Mouse (Mus musculus) testis, adult 2 months (tissue): ENCODE data around the gene Ncbp3. TPM values are rescaled to one million over a fixed set of nuclear protein-coding genes. Genes with fewer than 3 reads are reported as not detected.
A peak's percentile ranks its signal among the peaks of the same experiment; 100 is the strongest.

Experiments used
- H3K27ac ChIP-seq: fragments of 200-500 bp; 2 replicates; pipeline ENCODE4 v1.5.1; 2012; ENCODE audit warnings: low read depth, low read length; ENCODE audit not compliant: control insufficient read depth, insufficient read depth
- H3K27me3 ChIP-seq: fragments of 200-500 bp; 2 replicates; pipeline ENCODE4 v1.6.1; 2012; ENCODE audit warnings: mild to moderate bottlenecking, low read length, moderate library complexity; ENCODE audit not compliant: control insufficient read depth, insufficient read depth
- H3K36me3 ChIP-seq: fragments of 200-500 bp; 2 replicates; pipeline ENCODE4 v1.6.1; 2012; ENCODE audit warnings: mild to moderate bottlenecking, low read length; ENCODE audit not compliant: control insufficient read depth, insufficient read depth
- H3K4me1 ChIP-seq: fragments of 200-500 bp; 2 replicates; pipeline ENCODE4 v1.6.1; 2012; ENCODE audit warnings: low read length; ENCODE audit not compliant: control insufficient read depth, insufficient read depth
- H3K4me3 ChIP-seq: fragments of 200-500 bp; 2 replicates; pipeline ENCODE4 v1.5.1; 2012; ENCODE audit warnings: low read depth, mild to moderate bottlenecking, low read length, moderate library complexity, mixed read lengths; ENCODE audit not compliant: control insufficient read depth
- CTCF ChIP-seq: fragments of 200-500 bp; IDR thresholded peaks from 2 replicates; pipeline ENCODE4 v1.5.1; 2012; ENCODE audit warnings: low read depth, mild to moderate bottlenecking, inconsistent platforms, low read length, moderate library complexity; ENCODE audit not compliant: control insufficient read depth, insufficient read depth, insufficient replicate concordance
- POLR2A ChIP-seq: fragments of 200-500 bp; IDR thresholded peaks from 2 replicates; pipeline ENCODE4 v1.6.1; 2012; ENCODE audit warnings: low read depth, mild to moderate bottlenecking, inconsistent platforms, low read length, moderate library complexity; ENCODE audit not compliant: control insufficient read depth
- polyA plus RNA-seq: library from polyadenylated mRNA; depleted of rRNA; stranded (reverse); fragments of >200 nt; gene quantifications from 2 replicates; pipeline ENCODE4 v1.2.3, GENCODE M21; 2012

Ncbp3 gene
- polyA plus RNA-seq, 1 experiment: 1.8 TPM

DNA sequence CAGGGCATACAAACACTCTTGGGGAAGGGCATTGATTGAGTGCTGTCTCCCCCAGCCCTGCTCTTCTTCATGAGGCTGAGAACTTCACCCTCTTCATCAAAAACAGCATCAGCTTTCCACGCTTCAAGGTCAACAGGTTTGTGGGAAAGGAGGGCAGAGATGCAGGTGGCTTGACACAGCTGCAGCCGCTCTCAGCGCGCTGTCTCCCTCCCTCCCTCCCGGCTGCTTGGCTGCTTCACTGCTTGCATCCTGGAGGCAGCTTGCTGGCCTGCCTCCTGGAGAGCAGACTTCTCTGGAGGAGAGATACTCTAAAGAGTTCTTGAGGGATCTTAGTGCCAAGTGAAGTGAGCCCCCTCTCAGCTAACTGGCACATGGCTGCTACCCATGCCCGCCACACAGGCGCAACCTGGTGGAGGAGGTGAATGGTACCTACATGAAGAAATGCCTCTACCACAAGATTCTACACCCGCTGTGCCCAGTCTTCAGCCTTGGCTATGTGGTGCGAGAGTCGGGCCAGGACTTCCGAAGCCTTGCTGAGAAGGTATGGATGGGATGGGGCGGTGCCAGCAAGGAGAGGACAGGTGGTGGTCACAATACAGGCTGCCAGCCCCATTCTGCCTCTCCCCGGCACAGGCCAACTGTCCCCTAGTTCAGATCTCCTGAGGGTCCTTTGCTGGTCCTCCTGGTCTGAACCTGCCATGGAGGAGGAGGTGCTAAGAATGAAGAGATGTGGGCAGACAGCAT lies 37.9 kb upstream of the Ncbp3 start:
- no peaks in the 10 kb centered on the region for H3K36me3 ChIP-seq
- no peaks in the 10 kb centered on the region for H3K27me3 ChIP-seq
- no peak overlapping the region for H3K4me3 ChIP-seq
- TF ChIP-seq CTCF: no peak
- TF ChIP-seq POLR2A: no peak
- H3K4me1 ChIP-seq: no peaks in the 10 kb centered on the region; the same call in none of the 2 replicates
- H3K27ac ChIP-seq: no peak overlapping the region

DNA sequence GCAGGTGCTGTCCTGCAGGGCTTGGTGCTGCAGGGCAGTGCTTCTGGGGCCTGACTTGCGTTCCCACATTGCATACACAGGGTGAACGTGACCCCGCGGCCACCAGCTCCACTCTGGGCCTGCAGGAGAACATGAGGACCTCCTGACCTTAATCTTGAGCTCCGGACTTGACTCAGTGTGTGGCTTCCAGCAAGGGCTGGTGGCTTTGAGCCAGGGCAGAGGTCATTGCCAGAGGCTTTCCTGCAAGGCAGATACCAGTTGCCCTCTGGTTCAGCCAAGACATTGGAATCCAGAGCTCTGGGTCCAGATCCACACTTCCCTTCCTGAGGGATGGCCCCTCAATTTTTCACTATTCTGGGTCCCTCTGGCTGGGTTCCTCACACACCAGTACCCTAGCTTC lies 33.6 kb upstream of the Ncbp3 start:
- no peaks in the 10 kb centered on the region for H3K27me3 ChIP-seq
- no peaks in the 10 kb centered on the region for H3K36me3 ChIP-seq
- H3K27ac ChIP-seq: no peak overlapping the region
- H3K4me3 ChIP-seq: no peak overlapping the region
- H3K4me1 ChIP-seq: peaks cover 4% of the 10 kb centered on the region
- TF ChIP-seq CTCF: no peak
- TF ChIP-seq POLR2A: no peak

DNA sequence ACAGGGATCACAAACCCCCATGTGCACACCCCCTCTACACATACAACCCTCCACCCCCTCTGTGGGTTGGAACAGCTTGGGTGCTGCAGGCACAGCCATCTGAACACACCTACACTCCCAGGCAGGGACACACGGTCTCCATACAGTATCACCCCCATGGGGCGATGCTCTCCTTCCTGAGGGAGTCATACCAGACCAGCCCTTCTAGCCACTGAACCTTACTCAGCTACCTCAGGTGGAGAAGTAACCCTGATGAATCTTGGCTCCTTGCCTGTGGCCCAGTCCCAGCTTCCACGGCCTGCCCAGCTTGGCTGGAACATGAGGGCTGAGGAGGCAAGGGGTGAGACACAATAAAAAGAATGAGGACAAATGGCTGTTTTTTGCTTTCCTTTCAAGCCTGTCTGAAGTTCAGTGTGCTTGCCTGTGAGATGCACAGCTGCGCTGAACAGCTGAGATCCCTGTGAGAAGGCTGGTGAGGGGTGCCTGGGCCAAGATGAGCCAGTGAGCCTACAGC lies 32.7 kb upstream of the Ncbp3 start:
- H3K36me3 ChIP-seq: no peaks in the 10 kb centered on the region
- H3K4me1 ChIP-seq: peaks cover 12% of the 10 kb centered on the region
- peak overlapping the region; percentile 15 for H3K27ac ChIP-seq
- no peak overlapping the region for H3K4me3 ChIP-seq
- no peak for TF ChIP-seq CTCF
- TF ChIP-seq POLR2A: no peak
- no peaks in the 10 kb centered on the region for H3K27me3 ChIP-seq

DNA sequence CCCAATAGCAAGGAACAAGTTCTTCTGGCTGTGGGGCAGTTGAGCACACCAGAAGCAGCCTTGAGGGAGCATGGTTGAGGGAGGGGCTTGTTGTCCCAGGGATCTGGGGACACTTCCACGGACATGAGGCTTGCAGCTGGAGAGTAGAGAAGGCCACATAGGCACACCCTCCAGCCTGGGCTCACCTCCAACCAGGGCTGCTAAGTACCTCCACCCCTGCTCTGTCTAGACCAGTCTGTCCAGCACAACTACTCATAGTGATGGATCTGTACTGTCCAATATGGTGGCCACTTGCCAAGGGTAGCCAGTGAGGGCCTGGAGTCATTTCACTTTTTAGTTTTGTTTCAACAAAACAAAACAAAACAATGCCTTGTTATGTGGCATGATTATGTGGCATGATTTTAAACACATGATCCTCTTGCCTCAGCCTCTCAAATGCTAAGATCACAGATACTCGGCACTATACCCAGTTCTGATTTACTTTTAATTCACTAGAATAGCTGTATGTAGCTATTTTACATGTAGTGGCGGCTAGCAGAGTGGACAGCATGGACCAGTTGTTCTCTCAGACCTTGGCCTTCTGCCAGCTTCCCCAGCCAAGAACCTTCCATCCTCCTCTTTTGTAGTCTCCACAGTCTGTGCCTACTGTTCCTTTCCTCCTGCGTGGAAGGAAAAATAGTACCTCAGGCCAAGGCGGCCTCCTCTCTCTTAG lies 32.0 kb upstream of the Ncbp3 start:
- Histone ChIP-seq H3K4me1 (peaks cover 12% of the 10 kb centered on the region), H3K27ac (peak overlapping the region; percentile 15), H3K27me3 (no peaks in the 10 kb centered on the region), H3K4me3 (no peak overlapping the region), H3K36me3 (no peaks in the 10 kb centered on the region)
- no peak for TF ChIP-seq POLR2A
- no peak for TF ChIP-seq CTCF

DNA sequence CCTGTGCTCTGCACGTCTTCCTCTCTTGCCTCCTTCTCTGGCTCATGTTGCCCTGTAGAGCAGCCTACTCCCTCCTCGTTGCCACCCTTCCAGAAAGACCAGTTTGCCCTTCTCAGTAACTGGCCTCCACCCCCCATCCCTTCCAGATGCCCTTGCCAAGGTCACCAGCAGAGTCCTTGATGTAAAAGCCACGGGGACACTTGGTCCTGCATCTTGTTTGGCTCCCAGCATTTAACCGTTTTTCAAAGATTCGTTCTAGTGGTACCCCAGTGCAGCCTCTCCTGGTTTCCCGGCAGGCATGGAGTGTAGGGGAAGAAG lies 31.5 kb upstream of the Ncbp3 start:
- Histone ChIP-seq H3K4me1 (peaks cover 12% of the 10 kb centered on the region), H3K4me3 (no peak overlapping the region), H3K27ac (no peak overlapping the region), H3K36me3 (no peaks in the 10 kb centered on the region), H3K27me3 (no peaks in the 10 kb centered on the region)
- TF ChIP-seq CTCF: no peak
- no peak for TF ChIP-seq POLR2A

DNA sequence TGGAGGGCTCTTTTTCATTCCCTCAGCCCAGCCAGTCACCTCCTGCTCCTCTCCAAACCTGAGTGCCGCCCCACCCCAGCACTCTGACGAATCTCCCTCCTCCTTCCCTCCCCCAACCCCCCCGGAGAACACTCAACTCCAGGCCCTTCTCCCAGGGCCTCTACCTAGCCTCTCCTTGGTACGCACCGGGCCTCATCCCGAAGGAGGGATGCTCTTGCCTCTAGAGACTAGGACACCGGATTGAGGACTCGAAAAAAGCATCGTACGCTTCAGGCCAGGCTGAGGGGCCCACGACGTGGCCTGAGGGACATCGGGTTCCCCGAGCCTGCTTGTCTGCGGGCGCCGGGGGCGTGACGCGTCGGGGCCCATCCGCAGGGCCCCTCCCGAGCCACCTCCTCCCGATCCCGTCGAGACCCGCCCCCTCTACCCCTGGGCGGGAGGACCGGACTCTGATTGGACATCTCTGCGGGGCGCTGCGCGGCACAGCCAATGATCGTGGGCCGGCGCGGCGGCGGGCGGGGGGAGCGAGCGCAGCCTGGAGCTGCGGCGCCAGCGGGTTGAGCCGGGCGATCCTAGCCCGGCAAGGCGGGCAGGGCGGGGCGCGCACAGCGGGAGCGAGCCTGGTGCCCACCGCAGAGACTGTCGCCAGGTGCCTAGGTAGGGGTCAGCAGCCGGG lies 29.0 kb upstream of the Ncbp3 start, which contains the start of gene Camkk1:
Gene Camkk1 (plus strand): TSS at position 538 of the 676 bp plus-strand sequence.
- H3K36me3 ChIP-seq: no peaks in the 10 kb centered on the region
- no peak within 1 kb of the TSS for H3K27ac ChIP-seq
- peaks cover 12% of the 10 kb centered on the region for H3K4me1 ChIP-seq
- TF ChIP-seq POLR2A (no peak), CTCF (no peak)
- H3K27me3 ChIP-seq: no peaks in the 10 kb centered on the region
- peak within 1 kb of the TSS; percentile 81 for H3K4me3 ChIP-seq
